Mouse (Mus musculus) adrenal gland, adult 18-20 months (tissue): ENCODE results near the gene Actc1. TPM values are rescaled to one million over a fixed set of nuclear protein-coding genes. Genes with fewer than 3 reads are reported as not detected.

Source experiments
- DNase-seq, 2 experiments: peaks; one replicate each; pipeline ENCODE4 v3.0.0; 2021 to 2022; ENCODE audit warnings: low spot score in 2 of 2
- long read RNA-seq, 2 experiments: library from polyadenylated mRNA; stranded (forward); transcript quantifications; one replicate each; pipeline ENCODE4 v2.0.0; 2021
- total RNA-seq, 2 experiments: library from RNA; stranded (reverse); gene quantifications; 1 replicate in 1 of 2; 2 replicates in 1 of 2; pipeline ENCODE4 v1.2.3; 2021

Actc1 gene
- not detected for total RNA-seq
- long read RNA-seq, experiment 1, result 0 reads
- long read RNA-seq, experiment 2, result 0 reads

DNA sequence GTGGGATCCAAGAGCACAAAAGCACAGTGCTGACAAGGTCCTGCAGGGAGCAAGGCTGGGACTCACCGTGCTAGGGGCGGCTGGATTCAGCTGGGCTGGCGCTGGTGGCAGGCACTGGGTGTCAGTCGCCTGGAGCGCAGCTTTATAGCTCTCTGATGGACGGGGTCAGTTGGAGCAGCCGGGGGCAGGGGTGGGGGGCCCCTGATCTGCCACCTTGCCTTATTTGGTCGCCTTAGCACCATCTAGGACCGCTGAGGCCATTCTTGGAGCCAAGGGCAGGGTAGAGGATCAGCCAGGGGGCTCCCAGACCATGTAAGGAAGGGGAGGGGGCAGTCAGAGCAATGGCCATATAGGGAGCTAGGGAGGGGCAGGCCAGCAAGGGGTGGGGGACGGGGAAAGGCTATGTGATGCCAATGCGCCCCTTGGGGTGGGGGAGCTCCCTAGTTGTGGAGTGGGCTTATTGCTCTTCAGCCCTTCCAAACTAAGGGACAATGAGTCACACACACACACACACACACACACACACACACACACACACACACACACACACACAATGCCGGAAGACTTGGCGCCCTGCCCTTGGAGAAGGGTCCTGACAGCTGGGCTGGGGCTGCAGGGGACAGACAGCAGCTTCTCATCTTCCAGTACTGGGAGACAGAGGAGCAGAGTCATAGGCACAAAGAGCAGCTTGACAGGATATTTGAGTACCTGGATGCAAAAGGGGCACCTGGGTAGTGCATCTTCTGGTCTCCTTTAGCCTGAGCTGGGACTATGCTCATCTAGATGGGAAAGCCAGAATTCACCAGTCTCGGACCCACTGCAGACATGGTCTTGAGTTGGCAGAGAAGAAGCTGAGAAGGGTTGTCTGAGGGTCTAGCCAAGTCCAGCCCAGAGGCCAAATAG is at the start of gene Actc1:
TSS of gene Actc1 (minus strand) at position 853 of the 903 bp plus-strand sequence.
- DNase-seq, result no peak

- no peak for DNase-seq
These were observed 49.1 kb upstream of the Actc1 start for GRCm38 (mm10) chr2:114102471-114102870.

- no peak for DNase-seq
These were observed 47.5 kb upstream of the Actc1 start for GRCm38 (mm10) chr2:114100834-114101233.

- DNase-seq, result no peak
These were observed 46.5 kb upstream of the Actc1 start for GRCm38 (mm10) chr2:114099816-114100215.

GRCm38 (mm10) chr2:114099109-114099508 is 45.8 kb upstream of the Actc1 start:
- DNase-seq, result no peak

- no peak for DNase-seq
These were observed 44.3 kb upstream of the Actc1 start for GRCm38 (mm10) chr2:114097627-114098026.

DNA sequence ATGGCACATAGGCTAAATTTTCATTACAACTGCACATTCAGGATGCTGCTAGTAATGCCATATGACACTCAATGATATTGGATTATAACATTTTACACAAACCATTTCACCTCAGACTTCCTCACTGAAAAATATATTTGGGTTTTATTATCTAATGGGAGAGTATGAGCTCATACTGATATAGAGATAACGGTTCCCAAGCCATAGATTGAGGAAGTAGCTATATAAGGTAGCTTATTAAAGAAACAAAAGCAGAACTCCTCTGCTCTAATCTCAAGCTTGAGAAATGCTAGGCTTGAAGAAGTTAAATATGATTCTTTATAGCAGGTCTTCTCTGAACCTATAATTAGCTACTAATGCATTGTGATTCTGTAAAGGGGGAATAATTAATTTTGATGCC is 43.2 kb upstream of the Actc1 start:
- no peak for DNase-seq

DNA sequence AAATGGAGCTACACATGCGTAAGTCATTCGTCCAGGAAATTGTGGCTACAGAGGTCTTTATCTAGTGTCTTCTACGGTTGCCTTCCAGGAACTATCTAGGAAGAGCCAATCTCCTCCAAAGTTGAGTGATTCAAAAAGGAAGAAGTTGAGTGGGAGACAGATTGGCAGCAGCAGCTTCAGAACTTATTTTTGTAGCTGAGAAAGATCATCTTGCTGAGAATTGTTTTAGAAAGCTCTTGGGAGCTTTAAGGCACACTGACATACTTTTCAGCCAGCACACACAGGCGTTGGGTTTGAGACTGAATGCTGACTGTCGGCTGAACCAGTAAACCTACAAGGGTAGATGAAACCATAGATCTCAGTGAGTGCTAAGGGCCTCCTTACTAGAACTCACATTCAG is 42.0 kb upstream of the Actc1 start:
- DNase-seq, result no peak

DNA sequence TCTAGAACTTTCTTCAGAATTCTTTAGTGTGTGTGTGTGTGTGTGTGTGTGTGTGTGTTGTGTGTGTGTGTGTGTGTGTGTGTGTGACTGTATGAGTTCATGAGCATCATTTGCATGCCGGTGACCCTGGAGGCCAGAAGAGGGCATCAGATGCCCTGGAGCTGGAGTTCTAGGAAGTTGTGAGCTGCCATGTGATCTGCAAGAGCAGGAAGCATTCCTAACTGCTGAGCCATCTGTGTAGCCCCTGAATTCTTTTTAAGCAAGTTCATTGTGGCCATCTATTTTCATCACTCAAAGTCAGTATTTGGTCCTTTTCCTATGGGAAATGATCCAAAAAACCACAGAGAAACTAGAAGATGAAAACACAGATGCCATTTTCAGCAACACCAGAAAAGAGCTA is 41.3 kb upstream of the Actc1 start:
- DNase-seq, result no peak

DNA sequence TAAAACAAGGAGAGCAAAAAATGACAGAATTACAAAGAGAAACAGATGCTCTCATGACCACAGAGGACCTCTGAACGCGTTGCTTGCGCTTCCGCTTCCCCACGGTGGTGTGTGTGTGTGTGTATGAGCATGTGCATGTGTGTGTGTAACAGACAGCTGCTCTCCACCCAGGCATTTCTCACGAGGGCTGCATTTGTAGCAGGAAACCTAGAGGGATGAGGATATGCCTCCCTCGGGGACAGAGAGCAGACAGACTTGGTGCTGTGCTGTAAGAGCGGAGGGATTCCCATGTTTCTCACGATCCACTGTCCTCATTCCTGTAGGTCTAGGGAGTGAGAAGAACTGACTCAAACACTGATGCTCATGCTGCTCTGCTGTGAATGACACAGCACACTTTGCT is 40.2 kb upstream of the Actc1 start:
- DNase-seq, result no peak

- no peak for DNase-seq
These were observed 36.5 kb upstream of the Actc1 start for GRCm38 (mm10) chr2:114089862-114090261.

DNA sequence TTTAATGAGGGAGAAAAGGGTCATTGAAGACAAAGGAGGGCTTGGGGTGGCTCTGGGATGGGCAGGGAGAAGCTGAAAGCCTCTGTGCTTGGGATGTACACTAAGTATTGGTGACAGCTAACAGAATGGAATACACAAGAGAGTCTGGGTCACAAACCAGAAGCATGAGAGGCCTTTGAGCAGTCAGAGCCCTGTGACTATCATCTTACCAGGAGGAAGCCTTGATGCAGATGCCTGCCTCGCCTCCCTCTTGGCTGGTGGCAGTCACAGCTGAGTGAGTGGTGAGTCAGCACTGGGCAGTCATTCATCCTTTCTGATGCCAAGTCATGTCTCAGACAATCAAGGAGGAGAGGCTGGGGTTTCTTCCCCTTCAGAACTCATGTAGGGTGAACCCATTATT is 33.9 kb upstream of the Actc1 start:
- peak in 1 of 2 experiments; percentile 19 for DNase-seq

- no peak for DNase-seq
These were observed 18.5 kb upstream of the Actc1 start for GRCm38 (mm10) chr2:114071876-114072275.

DNA sequence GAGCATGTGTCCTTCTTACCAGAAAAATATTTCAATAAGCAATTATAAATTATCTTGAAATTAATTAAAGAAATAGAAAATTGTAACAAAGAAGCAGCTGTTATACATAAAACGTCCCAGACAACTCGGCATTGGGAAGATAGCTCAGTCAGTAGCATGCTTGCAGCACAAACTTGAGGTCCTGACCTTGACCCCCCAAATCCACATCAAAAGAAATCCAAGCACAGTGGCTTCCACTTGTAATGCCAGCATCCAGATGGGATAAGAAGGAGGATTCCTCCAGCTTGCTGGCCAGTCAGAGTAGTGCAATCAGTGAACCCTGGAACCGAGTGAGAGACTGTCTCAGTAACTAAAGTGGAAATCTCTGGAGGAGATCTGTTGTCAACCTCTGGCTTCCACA is 12.9 kb upstream of the Actc1 start:
- no peak for DNase-seq

GRCm38 (mm10) chr2:114064004-114064403 is 10.7 kb upstream of the Actc1 start:
- DNase-seq, result no peak

DNA sequence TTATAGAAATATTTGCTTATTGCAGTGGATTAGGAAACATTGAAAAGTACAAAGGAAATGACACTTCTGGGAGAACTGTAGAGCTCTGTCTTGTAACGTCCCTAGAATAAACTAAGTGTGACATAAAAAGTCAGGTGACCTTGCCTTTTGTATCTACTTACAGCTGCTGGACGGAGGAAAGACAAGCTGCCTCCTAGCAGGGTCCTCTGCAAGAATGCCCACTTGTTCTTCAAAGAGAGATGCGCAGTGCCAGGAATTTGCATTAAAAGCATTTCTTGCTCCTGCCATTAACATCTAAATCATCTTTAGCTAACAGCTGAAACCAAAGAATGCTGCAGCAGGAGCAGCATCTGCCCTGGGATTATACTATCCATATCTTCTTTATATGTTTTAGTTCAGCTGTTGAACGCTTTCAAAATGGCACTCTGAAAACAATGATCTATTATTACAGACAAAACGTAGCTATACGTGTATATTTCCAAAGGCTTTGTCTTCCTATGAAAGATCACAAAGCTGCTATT is 6.8 kb upstream of the Actc1 start:
- DNase-seq, result no peak

GRCm38 (mm10) chr2:114059608-114060007 is 6.3 kb upstream of the Actc1 start:
- DNase-seq, result no peak

DNA sequence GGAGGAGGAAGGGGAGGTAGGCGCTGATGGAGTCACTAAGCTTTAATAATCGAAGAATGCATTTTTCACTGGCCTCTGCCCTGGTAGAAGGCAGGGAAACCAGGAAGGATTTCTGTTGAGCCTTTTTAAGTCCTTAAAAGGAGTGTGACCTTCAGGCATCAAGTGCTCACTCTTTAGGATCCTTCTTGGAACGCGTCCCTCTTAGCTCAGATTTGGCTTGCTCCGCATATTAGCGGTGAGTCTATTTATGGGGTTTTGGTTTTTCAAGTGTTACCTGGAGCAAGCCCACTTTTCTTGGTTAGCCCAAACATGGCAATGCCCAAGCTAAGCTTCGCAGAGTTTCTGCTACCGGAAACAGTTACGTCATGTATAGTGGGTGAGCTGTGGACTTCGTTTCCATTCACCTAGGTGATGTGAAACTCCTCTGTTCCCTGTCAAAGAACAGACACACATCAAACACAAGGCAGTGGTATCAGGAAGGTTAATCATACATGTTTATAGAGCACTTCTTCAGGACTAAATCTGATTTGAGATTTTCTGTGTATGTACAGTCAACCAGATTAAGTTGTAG is 5.0 kb upstream of the Actc1 start:
- no peak for DNase-seq

DNA sequence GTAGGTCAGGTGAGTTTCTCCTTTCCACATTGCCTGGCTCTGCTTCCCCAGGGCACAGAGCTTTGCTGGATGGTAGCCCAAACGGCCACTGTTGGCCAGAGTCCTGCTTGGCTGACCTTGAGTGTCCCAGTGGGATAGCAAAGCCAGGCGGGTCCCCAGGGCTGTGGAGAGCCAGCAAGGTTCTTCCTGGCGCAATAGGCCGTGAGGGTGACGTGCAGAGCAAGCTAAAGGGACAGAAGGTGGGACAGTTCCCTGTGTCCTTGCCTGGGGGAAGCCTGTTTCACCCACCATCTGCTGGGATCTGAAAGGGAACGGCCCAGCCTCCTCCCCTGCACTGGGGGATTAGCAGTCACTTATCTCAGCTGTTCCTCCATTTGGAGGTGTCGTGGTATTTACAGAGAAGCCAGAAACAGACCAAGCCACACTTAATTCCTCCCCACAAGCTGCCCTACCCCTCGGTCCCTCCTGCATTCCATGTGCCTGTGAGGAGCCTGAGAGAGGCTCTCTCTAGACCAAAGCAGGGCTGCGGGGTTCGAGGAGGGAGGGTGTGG is 4.0 kb upstream of the Actc1 start:
- peak; percentile 29 to 51 for DNase-seq

- DNase-seq, result no peak
These were observed 781 bp upstream of the Actc1 start for GRCm38 (mm10) chr2:114054129-114054528.

DNA sequence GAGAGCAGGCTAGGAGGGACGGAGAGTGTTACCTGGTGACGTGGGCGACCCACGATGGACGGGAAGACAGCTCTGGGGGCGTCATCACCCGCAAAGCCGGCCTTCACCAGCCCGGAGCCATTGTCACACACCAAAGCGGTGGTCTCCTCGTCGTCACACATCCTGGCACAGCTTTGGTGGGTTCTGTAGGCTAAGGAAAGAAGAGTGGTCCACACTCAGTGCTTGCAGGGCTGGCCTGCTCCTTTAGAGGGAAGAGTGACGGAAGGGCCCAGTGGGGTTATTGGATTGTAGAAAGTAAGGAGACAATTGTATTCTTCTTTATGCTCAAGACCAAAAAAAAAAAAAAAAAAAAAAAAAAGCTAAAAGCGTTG is 1.5 kb downstream of the Actc1 start:
- DNase-seq, result no peak
